Mouse (Mus musculus): ENCODE measurements around the gene Gm17334.

The Gm17334 gene

GRCm38 (mm10) chr11:53770125-53770791, 2.7 kb downstream of the Gm17334 start:
- DNase-seq: peak; percentile 79

- peak; percentile 97 for DNase-seq
These were observed 3.2 kb downstream of the Gm17334 start, which contains the start of gene Irf1 for GRCm38 (mm10) chr11:53769760-53770124. Gene Irf1, plus strand, starts transcription at chr11:53770014.

- no peak for DNase-seq
These were observed 3.8 kb downstream of the Gm17334 start for GRCm38 (mm10) chr11:53769185-53769576.

GRCm38 (mm10) chr11:53768422-53769184, 4.4 kb downstream of the Gm17334 start:
- no peak for DNase-seq

- DNase-seq: no peak
These were observed 8.4 kb downstream of the Gm17334 start for GRCm38 (mm10) chr11:53764581-53764980.

- DNase-seq: peak; percentile 94
These were observed 9.4 kb downstream of the Gm17334 start for GRCm38 (mm10) chr11:53763496-53764140.

- DNase-seq: peak; percentile 95
These were observed 10.0 kb downstream of the Gm17334 start for GRCm38 (mm10) chr11:53762827-53763495.

GRCm38 (mm10) chr11:53762426-53762825, 10.6 kb downstream of the Gm17334 start:
- DNase-seq: no peak

GRCm38 (mm10) chr11:53761822-53762221, 11.2 kb downstream of the Gm17334 start:
- DNase-seq: peak; percentile 90

- no peak for DNase-seq
These were observed 11.7 kb downstream of the Gm17334 start for GRCm38 (mm10) chr11:53761284-53761683.

GRCm38 (mm10) chr11:53759545-53760406, 13.2 kb downstream of the Gm17334 start:
- no peak for DNase-seq

GRCm38 (mm10) chr11:53758791-53759351, 14.1 kb downstream of the Gm17334 start:
- DNase-seq: no peak

GRCm38 (mm10) chr11:53758033-53758432, 15.0 kb downstream of the Gm17334 start:
- DNase-seq: peak; percentile 50

- DNase-seq: no peak
These were observed 15.4 kb downstream of the Gm17334 start for GRCm38 (mm10) chr11:53757612-53758011.

GRCm38 (mm10) chr11:53755011-53755595, 17.9 kb downstream of the Gm17334 start:
- DNase-seq: no peak

GRCm38 (mm10) chr11:53749716-53750352, 23.2 kb downstream of the Gm17334 start:
- DNase-seq: no peak

- DNase-seq: no peak
These were observed 23.7 kb downstream of the Gm17334 start for GRCm38 (mm10) chr11:53749306-53749705.

- no peak for DNase-seq
These were observed 24.4 kb downstream of the Gm17334 start for GRCm38 (mm10) chr11:53748614-53749013.

- DNase-seq: no peak
These were observed 25.0 kb downstream of the Gm17334 start for GRCm38 (mm10) chr11:53747985-53748384.

- no peak for DNase-seq
These were observed 27.7 kb downstream of the Gm17334 start for GRCm38 (mm10) chr11:53745260-53745659.

GRCm38 (mm10) chr11:53742353-53742752, 30.6 kb downstream of the Gm17334 start:
- peak; percentile 30 for DNase-seq
